Mouse (Mus musculus): ENCODE measurements around the gene Rabep2. TPM values are rescaled to one million over a fixed set of nuclear protein-coding genes. Genes with fewer than 3 reads are reported as not detected.
"Not testable (repeated sequence)": the region's sequence is repeated elsewhere in the genome, so short reads cannot be mapped to it uniquely, and the experiment has no call there.

The Rabep2 gene
- total RNA-seq (2021) = 1 to 10 TPM; 7.5 to 9.0 TPM

- peak; percentile 99 for DNase-seq
- intact Hi-C loops (cut with DNase I) = loop anchor here (2.0 kb wide), 2 partner anchors 30 to 46 kb away; partner anchors contain the start of gene Sh2b1
Observed at GRCm38 (mm10) chr7:126428631-126429502, at the start of gene Rabep2. Gene Rabep2 (plus strand): TSS chr7:126428759.

- intact Hi-C loops (cut with DNase I) = no loop called here
- DNase-seq = no peak
Observed at GRCm38 (mm10) chr7:126383565-126383964, 45.0 kb upstream of the Rabep2 start.

GRCm38 (mm10) chr7:126388185-126388584 lies 40.4 kb upstream of the Rabep2 start:
- no peak for DNase-seq
- intact Hi-C loops (cut with DNase I) = no loop called here

- intact Hi-C loops (cut with DNase I); DNase-seq: not testable (repeated sequence)
Observed at GRCm38 (mm10) chr7:126392086-126392884, 36.3 kb upstream of the Rabep2 start.

GRCm38 (mm10) chr7:126396298-126397119 lies 32.0 kb upstream of the Rabep2 start, which contains the start of gene Nfatc2ip:
Gene Nfatc2ip (minus strand): TSS chr7:126396737.
- DNase-seq = peak; percentile 96 to 97

GRCm38 (mm10) chr7:126397221-126397620 lies 31.3 kb upstream of the Rabep2 start:
- no peak for DNase-seq
- intact Hi-C loops (cut with DNase I) = no loop called here

More at GRCm38 (mm10) chr7:126396298-126397119, 32.0 kb upstream of the Rabep2 start, which contains the start of gene Nfatc2ip:
- intact Hi-C loops (cut with DNase I) = no loop called here

GRCm38 (mm10) chr7:126397822-126398221 lies 30.7 kb upstream of the Rabep2 start:
- intact Hi-C loops (cut with DNase I) = loop anchor here (2.0 kb wide), 3 partner anchors 31 to 77 kb away; partner anchors contain the start of genes Rabep2 and Sh2b1
- no peak for DNase-seq

- DNase-seq = peak; percentile 80 to 87
- intact Hi-C loops (cut with DNase I) = loop anchor here (1.0 to 2.0 kb wide), 4 partner anchors 29 to 129 kb away; partner anchors contain the start of genes Rabep2 and Sh2b1
Observed at GRCm38 (mm10) chr7:126399548-126399947, 29.0 kb upstream of the Rabep2 start.

- DNase-seq = not testable (repeated sequence)
- intact Hi-C loops (cut with DNase I) = loop anchor here (5.0 kb wide), 1 partner anchor 295 kb away; the partner anchor contains the start of genes Bola2 and Slx1b
Observed at GRCm38 (mm10) chr7:126402518-126402917, 26.0 kb upstream of the Rabep2 start.

GRCm38 (mm10) chr7:126408686-126409085 lies 19.9 kb upstream of the Rabep2 start:
- intact Hi-C loops (cut with DNase I) = no loop called here
- no peak for DNase-seq

- intact Hi-C loops (cut with DNase I) = no loop called here
Observed at GRCm38 (mm10) chr7:126411061-126411460, 17.5 kb upstream of the Rabep2 start.

GRCm38 (mm10) chr7:126414725-126415124 lies 13.8 kb upstream of the Rabep2 start, which contains the start of gene Cd19:
Gene Cd19 (minus strand): TSS chr7:126414889.
- intact Hi-C loops (cut with DNase I) = no loop called here
- no peak for DNase-seq

More at GRCm38 (mm10) chr7:126411061-126411460, 17.5 kb upstream of the Rabep2 start:
- DNase-seq = no peak

- intact Hi-C loops (cut with DNase I) = no loop called here
- DNase-seq = no peak
Observed at GRCm38 (mm10) chr7:126416615-126417014, 11.9 kb upstream of the Rabep2 start.

- DNase-seq = no peak
- intact Hi-C loops (cut with DNase I) = no loop called here
Observed at GRCm38 (mm10) chr7:126417045-126417444, 11.5 kb upstream of the Rabep2 start.

GRCm38 (mm10) chr7:126417606-126418005 lies 11.0 kb upstream of the Rabep2 start:
- no peak for DNase-seq
- intact Hi-C loops (cut with DNase I) = no loop called here

GRCm38 (mm10) chr7:126418496-126418895 lies 10.1 kb upstream of the Rabep2 start:
- intact Hi-C loops (cut with DNase I) = no loop called here
- no peak for DNase-seq

- intact Hi-C loops (cut with DNase I) = no loop called here
Observed at GRCm38 (mm10) chr7:126421756-126422155, 6.8 kb upstream of the Rabep2 start.

GRCm38 (mm10) chr7:126424161-126424560 lies 4.4 kb upstream of the Rabep2 start:
- DNase-seq = no peak
- intact Hi-C loops (cut with DNase I) = no loop called here

More at GRCm38 (mm10) chr7:126421756-126422155, 6.8 kb upstream of the Rabep2 start:
- no peak for DNase-seq

GRCm38 (mm10) chr7:126427323-126427860 lies 1.2 kb upstream of the Rabep2 start:
- intact Hi-C loops (cut with DNase I) = no loop called here
- no peak for DNase-seq
